ENCODE assay signal across 8 mouse cellular contexts in the genomic region with DNA sequence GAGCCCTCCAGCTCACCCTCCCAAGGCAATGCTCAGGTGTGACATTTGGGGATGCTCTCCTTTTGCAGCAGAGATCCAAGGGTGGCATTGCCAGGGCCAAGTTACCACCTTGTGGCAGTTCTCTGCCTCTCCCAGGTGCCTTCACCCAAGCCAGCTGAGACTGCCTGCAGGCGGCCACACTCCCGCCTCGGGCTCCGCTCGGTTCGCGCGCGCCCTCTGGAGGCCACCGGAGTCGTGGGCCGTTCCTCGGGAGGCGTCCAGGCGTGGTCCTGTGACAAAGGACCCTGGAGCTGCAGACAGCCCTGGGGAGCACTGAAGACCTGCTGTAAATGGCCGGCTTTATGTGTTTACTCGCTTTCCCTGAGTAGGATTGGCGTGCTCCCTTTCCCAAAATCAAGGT. TPM values are rescaled to one million over a fixed set of nuclear protein-coding genes. Genes with fewer than 3 reads are reported as not detected.
A peak's percentile ranks its signal among the peaks of the same experiment; 100 is the strongest.
DNase-seq lines count a peak whose midpoint lies in the region; ATAC-seq and TF ChIP-seq lines count a peak whose summit lies in the region.

No protein-coding gene starts in this region.

- TF ChIP-seq CTCF in hindbrain, postnatal 0 days (IDR thresholded peaks at IDR 0.05; ENCODE audit: low read depth), result peak; percentile 91
- TF ChIP-seq CTCF in left cerebral cortex, adult 2 months (IDR thresholded peaks at IDR 0.05), result peak; percentile 97

- intact Hi-C loops in left cerebral cortex, adult 2 months (cut with DNase I), result loop anchor here (1.0 kb wide), 2 partner anchors 70 to 213 kb away; partner anchors contain the start of gene Syt17

- ATAC-seq in hindbrain, postnatal 0 days, result peak; percentile 80

- no peaks in the 10 kb centered on the region for H3K9me3 ChIP-seq in hindbrain, postnatal 0 days (ENCODE audit: low read length)
- peaks cover 2% of the 10 kb centered on the region; the same call in 1 of the 2 replicates for H3K9me3 ChIP-seq in megakaryocyte, embryonic 14.5 days

- no peak overlapping the region for H3K4me3 ChIP-seq in hindbrain, postnatal 0 days (ENCODE audit: low read length)
- H3K4me3 ChIP-seq in left cerebral cortex, adult 2 months, result no peak overlapping the region
- peak overlapping the region; percentile 83 for H3K4me3 ChIP-seq in megakaryocyte, embryonic 14.5 days (replicated peaks)

- H3K4me1 ChIP-seq in hindbrain, postnatal 0 days (ENCODE audit: insufficient read depth, low read length), result no peaks in the 10 kb centered on the region
- H3K4me1 ChIP-seq in megakaryocyte, embryonic 14.5 days, result peaks cover 35% of the 10 kb centered on the region

- peak; percentile 39 for DNase-seq in WW6 (ENCODE audit: low read depth, low spot score)
- DNase-seq in cerebellum, postnatal 36 days, result peak; percentile 72 to 75
- peak; percentile 38 for DNase-seq in gastrocnemius, adult 8-10 months (ENCODE audit: low spot score in 2 of 2)
- peak; percentile 73 for DNase-seq in hindbrain, postnatal 0 days (ENCODE audit: low spot score)
- peak; percentile 76 to 82 for DNase-seq in left cerebral cortex, adult 2 months (ENCODE audit: extremely low spot score in 1 of 2, low spot score in 2 of 2)
- peak; percentile 73 to 76 for DNase-seq in right cerebral cortex, adult 2 months (ENCODE audit: low spot score in 2 of 2)
- DNase-seq in urinary bladder, postnatal 14 days (ENCODE audit: low spot score), result peak; percentile 83

- no peaks in the 10 kb centered on the region for H3K36me3 ChIP-seq in hindbrain, postnatal 0 days (ENCODE audit: insufficient read depth, low read length)
- H3K36me3 ChIP-seq in megakaryocyte, embryonic 14.5 days (replicated peaks; ENCODE audit: low read length), result no peaks in the 10 kb centered on the region

- WGBS in hindbrain, postnatal 0 days, result 2% methylated on average over 18 of the region's 18 CpGs

- no peak overlapping the region for H3K9ac ChIP-seq in hindbrain, postnatal 0 days (replicated peaks; ENCODE audit: low read length)

- H3K27me3 ChIP-seq in hindbrain, postnatal 0 days (ENCODE audit: insufficient read depth, low read length), result no peaks in the 10 kb centered on the region
- peaks cover 21% of the 10 kb centered on the region for H3K27me3 ChIP-seq in megakaryocyte, embryonic 14.5 days (replicated peaks)

- H3K27ac ChIP-seq in hindbrain, postnatal 0 days, result no peak overlapping the region
- H3K27ac ChIP-seq in left cerebral cortex, adult 2 months, result no peak overlapping the region

- H3K4me2 ChIP-seq in hindbrain, postnatal 0 days (ENCODE audit: low read depth, low read length), result no peak overlapping the region

RNA-seq across cellular contexts. Expression of gene Coq7, which starts 14.5 kb away (rescaled TPM):
- 10 to 100 TPM; 42.7 to 51.0 (median 47.7) TPM for total RNA-seq in gastrocnemius, adult 8-10 months (2022)
- total RNA-seq in hindbrain, postnatal 0 days (2014; rRNA removed), result 32.0 and 35.8 TPM in 2 replicates
- 154 and 157 TPM in 2 replicates for polyA plus RNA-seq in hindbrain, postnatal 0 days (2015; fragmentation: Nextera tagmentation; extraction: Ambion mirVana)
- 10 to 100 TPM; 34.8 to 35.6 TPM for total RNA-seq in left cerebral cortex, adult 2 months (2021)
- polyA plus RNA-seq in megakaryocyte, embryonic 14.5 days (2012; ENCODE audit: insufficient read depth, low replicate concordance), result 19.9 TPM in 1 of 2 replicates, not detected in the other

RNA-seq across cellular contexts. Expression of gene Itpripl2, which starts 26.9 kb away (rescaled TPM):
- 1 to 10 TPM; 4.4 to 6.9 (median 4.9) TPM for total RNA-seq in gastrocnemius, adult 8-10 months (2022)
- 4.5 and 6.1 TPM in 2 replicates for total RNA-seq in hindbrain, postnatal 0 days (2014; rRNA removed)
- polyA plus RNA-seq in hindbrain, postnatal 0 days (2015; fragmentation: Nextera tagmentation; extraction: Ambion mirVana), result 0.66 and 0.73 TPM in 2 replicates
- total RNA-seq in left cerebral cortex, adult 2 months (2021), result 1 to 10 TPM; 3.2 to 4.1 TPM
- 3.0 and 3.6 TPM in 2 replicates for polyA plus RNA-seq in megakaryocyte, embryonic 14.5 days (2012; ENCODE audit: insufficient read depth, low replicate concordance)
